Mouse (Mus musculus) cerebellum, adult 2 months (tissue): ENCODE measurements around the gene Entpd2. TPM values are rescaled to one million over a fixed set of nuclear protein-coding genes. Genes with fewer than 3 reads are reported as not detected.
A peak's percentile ranks its signal among the peaks of the same experiment; 100 is the strongest.

ENCODE experiments used
- DNase-seq, 2 experiments: peaks; one replicate each; pipeline ENCODE4 v3.0.0; 2021
- H3K27ac ChIP-seq: fragments of 200-500 bp; 2 replicates; pipeline ENCODE4 v1.5.1; 2012; ENCODE audit warnings: low read length, control low read depth, inconsistent platforms; ENCODE audit not compliant: insufficient read depth
- H3K27me3 ChIP-seq: fragments of 200-500 bp; 2 replicates; pipeline ENCODE4 v1.6.1; 2012; ENCODE audit warnings: inconsistent platforms, mild to moderate bottlenecking, low read length, moderate library complexity; ENCODE audit not compliant: control insufficient read depth, insufficient read depth
- H3K4me1 ChIP-seq: fragments of 200-500 bp; 2 replicates; pipeline ENCODE4 v1.6.1; 2011; ENCODE audit warnings: low read length; ENCODE audit not compliant: control insufficient read depth, insufficient read depth
- H3K4me3 ChIP-seq: fragments of 200-500 bp; replicated peaks from 2 replicates; pipeline ENCODE3; 2011; ENCODE audit warnings: mild to moderate bottlenecking, low read depth, low read length, control low read depth; ENCODE audit not compliant: insufficient read depth
- CTCF ChIP-seq: fragments of 200-500 bp; IDR thresholded peaks from 2 replicates; pipeline ENCODE4 v1.5.1; 2011; ENCODE audit warnings: low read depth, mild to moderate bottlenecking, control low read depth, low read length, moderate library complexity, borderline replicate concordance; ENCODE audit not compliant: insufficient read depth
- POLR2A ChIP-seq: fragments of 200-500 bp; IDR thresholded peaks from 2 replicates; pipeline ENCODE4 v1.6.1; 2011; ENCODE audit warnings: low read length, control low read depth, borderline replicate concordance; ENCODE audit not compliant: insufficient read depth
- WGBS: fragments of 180-500 bp; shearing (Covaris S2); methylation state at CpG from one replicate; pipeline ENCODE4 v1.1.7; 2018; 5-methylcytosine and 5-hydroxymethylcytosine counted together
- polyA plus RNA-seq: library from polyadenylated mRNA; depleted of rRNA; stranded (reverse); fragments of >200 nt; gene quantifications from 2 replicates; pipeline ENCODE4 v1.2.3, GENCODE M21; 2012

Entpd2 gene
- polyA plus RNA-seq, 1 experiment, result 12.5 TPM

DNA sequence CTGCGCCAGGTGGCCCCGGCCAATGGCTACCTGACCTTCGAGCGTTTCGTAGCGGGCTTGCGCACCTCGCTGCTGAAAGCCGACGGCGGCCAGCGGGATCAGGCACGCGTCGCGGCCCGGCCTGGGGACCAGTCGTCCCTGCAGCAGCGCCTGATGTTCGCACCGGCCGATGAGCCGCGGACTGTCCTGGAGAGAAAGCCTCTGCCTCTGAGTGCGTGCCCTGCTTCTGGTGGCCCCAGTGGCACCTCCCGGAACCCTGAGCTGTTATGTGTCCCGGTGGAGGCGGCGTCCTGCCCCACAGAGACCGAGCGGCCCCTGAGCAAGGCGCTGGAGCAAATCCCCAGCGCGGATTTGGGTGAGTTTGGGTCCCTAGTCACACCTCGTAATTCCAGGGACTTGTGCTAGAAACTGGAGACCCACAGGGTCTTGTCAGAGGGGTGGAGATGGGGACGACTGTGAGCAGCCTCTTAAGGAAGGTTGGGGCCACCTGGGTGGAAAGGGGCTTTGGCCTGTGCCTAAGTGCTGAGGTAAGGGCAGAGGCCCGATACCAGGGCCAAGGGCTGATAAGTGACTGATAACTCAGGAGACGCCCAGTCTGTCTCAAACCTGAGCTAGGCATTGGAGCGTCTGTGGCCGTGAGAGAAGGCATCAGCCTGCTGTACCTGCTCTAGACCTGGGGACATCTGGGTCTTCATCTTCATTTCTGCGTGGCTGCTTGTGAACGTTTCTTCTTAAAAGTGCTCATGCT is 22.9 kb upstream of the Entpd2 start:
- no peak for DNase-seq
- Histone ChIP-seq H3K27me3 (no peaks in the 10 kb centered on the region), H3K27ac (no peak overlapping the region), H3K4me1 (peaks cover 6% of the 10 kb centered on the region), H3K4me3 (peak overlapping the region; percentile 72)
- WGBS, result 7% methylated on average over 42 of the region's 42 CpGs
- no peak for TF ChIP-seq POLR2A
- TF ChIP-seq CTCF, result no peak

GRCm38 (mm10) chr2:25373431-25373830 is 22.2 kb upstream of the Entpd2 start:
- Histone ChIP-seq H3K27ac (no peak overlapping the region), H3K27me3 (no peaks in the 10 kb centered on the region), H3K4me3 (no peak overlapping the region), H3K4me1 (peaks cover 6% of the 10 kb centered on the region)
- DNase-seq, result no peak
- 46% methylated on average over 2 of the region's 2 CpGs for WGBS
- TF ChIP-seq CTCF, result no peak
- no peak for TF ChIP-seq POLR2A

- Histone ChIP-seq H3K27me3 (no peaks in the 10 kb centered on the region), H3K27ac (no peak overlapping the region), H3K4me1 (peaks cover 6% of the 10 kb centered on the region), H3K4me3 (no peak overlapping the region)
- TF ChIP-seq CTCF (peak; percentile 77), POLR2A (no peak)
- DNase-seq, result peak; percentile 69
- WGBS, result 54% methylated on average over 4 of the region's 4 CpGs
These were observed 19.1 kb upstream of the Entpd2 start for GRCm38 (mm10) chr2:25376589-25376988.

DNA sequence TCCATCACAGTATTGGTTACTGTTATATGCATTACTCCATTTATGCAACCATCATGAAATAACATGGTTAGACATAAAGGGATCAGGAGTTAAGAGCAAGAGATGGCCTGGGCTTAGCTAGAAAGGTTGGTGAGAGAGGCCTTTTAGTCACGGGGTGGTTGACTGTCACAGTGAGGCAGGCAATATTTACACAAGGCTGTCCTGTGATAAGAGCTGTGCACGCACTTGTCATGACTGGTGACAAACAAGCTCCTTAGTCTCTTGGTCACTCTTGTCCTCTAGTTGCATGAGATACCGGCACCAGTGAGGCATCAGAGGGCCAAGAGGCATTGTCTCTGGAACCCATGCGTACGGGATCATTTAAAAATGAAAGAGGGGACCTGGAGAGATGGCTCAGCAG is 11.2 kb upstream of the Entpd2 start:
- no peaks in the 10 kb centered on the region for H3K4me1 ChIP-seq
- no peak overlapping the region for H3K27ac ChIP-seq
- 91% methylated on average over 5 of the region's 5 CpGs for WGBS
- no peaks in the 10 kb centered on the region for H3K27me3 ChIP-seq
- TF ChIP-seq POLR2A (no peak), CTCF (no peak)
- H3K4me3 ChIP-seq, result no peak overlapping the region
- no peak for DNase-seq

DNA sequence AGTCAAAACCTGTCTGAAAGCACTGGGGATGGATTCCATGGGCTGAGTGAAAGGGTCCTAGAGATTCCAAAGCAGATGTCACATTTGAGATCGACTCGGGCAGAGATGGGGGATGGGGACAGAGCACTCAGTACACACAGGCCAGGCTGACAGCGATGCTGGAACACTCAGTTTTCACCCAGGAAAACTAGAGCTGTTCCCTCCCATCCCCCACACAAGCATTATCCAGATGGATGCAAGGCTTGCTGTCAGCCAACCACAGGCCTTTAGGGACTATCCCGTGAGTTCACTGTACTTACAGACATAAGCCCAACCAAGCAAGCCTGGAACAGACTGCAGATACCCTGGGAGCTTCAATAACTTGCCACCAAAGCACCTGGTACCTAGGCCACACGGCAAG is 4.4 kb upstream of the Entpd2 start:
- H3K27ac ChIP-seq, result no peak overlapping the region
- H3K4me1 ChIP-seq, result peaks cover 2% of the 10 kb centered on the region; the same call in 1 of the 2 replicates
- H3K4me3 ChIP-seq, result no peak overlapping the region
- DNase-seq, result no peak
- H3K27me3 ChIP-seq, result no peaks in the 10 kb centered on the region
- 26% methylated on average over 5 of the region's 5 CpGs for WGBS
- TF ChIP-seq POLR2A (no peak), CTCF (no peak)

DNA sequence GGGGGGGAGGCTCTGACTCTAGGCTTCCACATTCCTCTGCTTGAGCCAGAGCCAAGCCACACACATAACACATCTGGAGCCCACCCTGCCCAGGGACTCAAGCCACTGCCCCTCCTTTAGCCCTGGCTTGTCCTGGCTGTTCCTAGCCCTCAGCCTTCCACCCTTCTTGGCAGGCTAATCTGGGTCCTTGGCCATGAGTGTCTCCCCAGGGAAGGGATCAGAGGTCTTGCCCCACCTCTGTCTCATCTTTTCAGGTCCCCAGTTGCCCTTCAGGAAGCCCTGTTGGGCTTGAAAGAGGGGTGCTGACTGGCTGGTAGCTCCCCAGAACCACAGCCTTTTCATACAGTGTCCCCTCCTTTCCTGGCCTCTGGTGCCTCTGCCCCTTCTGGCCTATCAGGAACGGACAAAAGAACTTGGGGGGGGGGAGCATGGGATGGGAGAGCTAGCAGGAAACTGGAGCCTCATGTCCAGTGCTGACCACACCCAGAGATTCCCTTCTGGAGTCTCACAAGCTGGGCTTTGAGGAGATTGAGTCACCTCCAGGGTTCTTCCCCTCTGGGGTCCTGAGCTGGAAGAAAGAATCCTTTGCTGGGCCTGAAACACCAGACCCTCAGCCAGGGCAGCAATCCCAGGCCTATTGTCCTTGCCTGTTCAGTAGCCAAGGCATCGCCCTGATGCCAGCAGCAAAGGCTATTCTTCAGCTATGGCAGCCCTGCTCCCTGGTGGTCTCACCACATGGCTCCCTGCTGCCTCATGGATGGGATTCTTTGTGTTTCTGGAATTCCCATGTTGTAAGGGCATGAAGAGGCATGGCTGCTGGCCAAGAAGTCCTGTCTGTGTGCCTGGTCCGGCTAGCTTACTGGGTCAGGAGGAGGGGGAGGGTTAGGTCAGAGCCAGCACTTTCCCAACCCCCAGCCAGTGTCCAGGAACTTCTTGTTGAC is 1.1 kb upstream of the Entpd2 start:
- no peak for TF ChIP-seq CTCF
- TF ChIP-seq POLR2A, result no peak
- peak; percentile 44 to 60 for DNase-seq
- no peaks in the 10 kb centered on the region for H3K27me3 ChIP-seq
- peaks cover 12% of the 10 kb centered on the region for H3K4me1 ChIP-seq
- no peak overlapping the region for H3K27ac ChIP-seq
- WGBS, result 48% methylated on average over 3 of the region's 3 CpGs
- no peak overlapping the region for H3K4me3 ChIP-seq

DNA sequence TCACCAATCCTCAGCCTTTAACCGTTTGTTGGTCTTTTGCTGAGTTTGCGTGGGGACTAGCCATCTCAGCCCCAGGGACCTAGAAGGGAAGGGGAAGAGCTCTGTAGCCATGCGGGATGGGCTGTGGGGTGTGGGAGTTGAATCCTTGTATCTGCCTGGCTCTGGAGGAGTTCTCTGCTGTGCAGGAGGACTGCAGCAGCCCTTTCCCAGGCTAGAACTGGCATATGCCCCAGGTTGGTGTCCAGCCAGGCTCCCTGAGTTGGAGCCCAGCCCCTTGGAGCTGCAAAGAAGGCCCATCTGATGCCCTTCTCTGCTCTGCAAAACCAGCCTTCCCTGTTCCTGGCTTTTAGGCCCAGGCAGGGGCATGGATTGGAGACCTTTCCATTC is 916 bp downstream of the Entpd2 start:
- peak; percentile 79 to 83 for DNase-seq
- 26% methylated on average over 3 of the region's 3 CpGs for WGBS
- Histone ChIP-seq H3K4me1 (peaks cover 15% of the 10 kb centered on the region), H3K27me3 (no peaks in the 10 kb centered on the region), H3K4me3 (peak overlapping the region; percentile 53), H3K27ac (0 out of 2 replicates have a peak overlapping the region, but pooled peaks have one; percentile 4)
- TF ChIP-seq CTCF, result no peak
- peak; percentile 28; the same call in 1 of the 2 replicates for TF ChIP-seq POLR2A

GRCm38 (mm10) chr2:25397010-25397409 is 1.3 kb downstream of the Entpd2 start:
- H3K27me3 ChIP-seq, result no peaks in the 10 kb centered on the region
- 71% methylated on average over 1 of the region's 1 CpGs for WGBS
- no peak for TF ChIP-seq POLR2A
- no peak for TF ChIP-seq CTCF

More at GRCm38 (mm10) chr2:25397010-25397409, 1.3 kb downstream of the Entpd2 start:
- Histone ChIP-seq H3K27ac (no peak overlapping the region), H3K4me3 (no peak overlapping the region), H3K4me1 (peaks cover 15% of the 10 kb centered on the region)
- no peak for DNase-seq
